Mouse (Mus musculus) thymus, postnatal 25 days (tissue): ENCODE data around the gene Pygm.

ENCODE experiments used
- DNase-seq: peaks from one replicate; pipeline ENCODE4 v3.0.0; 2022

Gene Pygm

DNA sequence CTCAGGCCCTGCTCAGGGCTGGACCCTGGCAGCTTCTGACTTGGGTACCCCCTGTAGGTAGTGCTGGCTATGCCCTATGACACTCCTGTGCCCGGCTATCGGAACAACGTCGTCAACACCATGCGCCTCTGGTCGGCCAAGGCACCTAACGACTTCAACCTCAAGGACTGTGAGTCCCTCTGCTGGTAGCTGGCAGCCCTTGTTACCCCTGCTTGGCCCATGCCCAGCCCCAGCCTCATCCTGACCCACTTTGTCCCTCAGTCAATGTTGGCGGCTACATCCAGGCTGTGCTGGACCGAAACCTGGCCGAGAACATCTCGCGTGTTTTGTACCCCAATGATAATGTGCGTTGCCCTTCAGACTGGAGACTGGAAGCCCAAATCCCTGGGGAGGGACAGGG, 3.8 kb downstream of the Pygm start:
- DNase-seq = no peak

DNA sequence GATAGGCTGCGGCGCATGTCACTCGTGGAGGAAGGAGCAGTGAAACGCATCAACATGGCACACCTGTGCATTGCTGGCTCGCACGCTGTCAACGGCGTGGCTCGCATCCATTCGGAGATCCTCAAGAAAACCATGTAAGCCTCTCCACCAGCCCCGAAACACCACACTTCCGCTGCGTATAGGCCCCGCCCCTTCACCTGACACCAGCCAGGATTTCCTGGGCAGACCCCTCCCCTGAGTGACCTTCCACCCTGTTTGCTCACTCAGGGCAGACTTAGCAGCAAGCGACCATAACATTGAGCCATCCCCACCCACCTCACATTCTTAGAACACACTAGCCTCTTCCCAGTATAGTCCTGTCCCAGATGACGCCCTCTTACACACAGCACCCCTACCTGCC, 5.6 kb downstream of the Pygm start:
- peak; percentile 77 for DNase-seq

DNA sequence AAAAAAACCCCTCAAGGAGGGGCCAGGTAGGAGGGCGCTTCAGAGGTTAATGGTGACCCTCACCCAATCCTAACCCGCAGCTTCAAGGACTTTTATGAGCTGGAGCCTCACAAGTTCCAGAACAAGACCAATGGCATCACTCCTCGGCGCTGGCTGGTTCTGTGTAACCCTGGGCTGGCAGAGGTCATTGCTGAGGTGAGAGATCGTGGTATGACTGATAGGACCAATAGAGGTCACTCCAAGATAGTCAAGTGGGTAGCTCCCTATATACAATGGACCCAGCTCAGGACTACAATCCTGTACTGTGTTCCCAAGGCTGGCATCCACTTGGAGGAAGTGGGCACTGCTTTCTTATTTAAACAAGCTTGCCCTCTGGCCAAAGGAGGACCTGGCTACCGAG, 6.1 kb downstream of the Pygm start:
- no peak for DNase-seq

DNA sequence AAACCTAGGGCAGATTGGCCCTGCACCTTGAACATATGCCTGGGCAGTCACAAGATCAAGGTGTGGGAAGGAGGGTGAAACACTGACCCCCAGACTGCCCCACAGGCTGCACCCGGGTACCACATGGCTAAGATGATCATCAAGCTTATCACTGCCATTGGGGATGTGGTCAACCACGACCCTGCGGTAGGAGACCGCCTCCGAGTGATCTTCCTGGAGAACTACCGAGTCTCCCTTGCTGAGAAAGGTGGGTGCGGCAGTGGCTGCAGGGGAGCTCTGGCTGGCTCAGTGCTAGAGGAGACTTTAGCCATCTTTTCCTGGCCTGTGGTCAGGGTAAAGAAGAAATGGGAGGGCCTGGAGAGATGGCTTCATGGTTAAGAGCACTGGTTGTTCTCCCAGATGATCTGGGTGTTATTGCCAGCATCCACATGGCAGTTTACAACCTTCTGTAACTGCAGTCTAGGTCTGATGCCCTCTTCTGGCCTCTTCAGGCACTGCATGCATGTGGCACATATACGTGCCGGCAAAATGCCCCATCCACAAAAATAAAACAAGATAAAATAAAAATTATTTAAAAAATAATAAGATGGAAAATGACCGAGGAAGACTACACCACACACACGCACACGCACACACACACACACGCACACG, 8.7 kb downstream of the Pygm start:
- DNase-seq = peak; percentile 42

DNA sequence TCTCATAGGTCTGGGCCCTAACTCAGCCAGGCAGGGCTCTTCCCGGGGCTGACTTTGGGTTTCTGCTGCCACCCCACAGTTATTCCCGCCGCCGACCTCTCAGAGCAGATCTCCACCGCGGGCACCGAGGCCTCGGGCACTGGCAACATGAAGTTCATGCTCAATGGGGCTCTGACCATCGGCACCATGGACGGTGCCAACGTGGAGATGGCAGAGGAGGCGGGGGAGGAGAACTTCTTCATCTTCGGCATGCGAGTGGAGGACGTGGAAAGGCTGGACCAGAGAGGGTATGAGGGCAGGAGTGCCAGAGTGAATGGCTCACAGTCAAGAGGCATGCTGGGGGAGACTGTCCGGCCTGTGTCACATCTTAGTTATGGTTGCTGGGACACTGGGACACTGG, 9.4 kb downstream of the Pygm start:
- no peak for DNase-seq

DNA sequence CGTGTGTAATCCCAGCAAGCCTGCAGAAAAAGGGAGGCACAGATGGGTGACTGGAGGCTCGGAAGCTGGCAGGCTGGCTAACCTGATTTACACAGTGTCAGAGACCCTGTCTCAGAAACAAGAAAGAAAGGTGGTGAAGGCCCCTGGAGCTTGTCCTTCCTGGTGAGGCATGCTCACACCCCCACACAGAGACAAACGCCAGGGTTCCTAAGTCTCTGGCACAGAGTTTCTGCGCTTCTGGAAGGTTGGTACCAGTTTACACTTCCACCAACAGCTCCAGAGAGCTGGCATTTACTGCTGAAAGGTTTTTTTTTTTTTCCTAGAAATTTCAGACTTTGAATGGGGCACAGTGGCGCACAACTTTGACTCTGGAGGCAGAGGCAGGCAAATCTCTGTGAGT, 12.0 kb downstream of the Pygm start:
- no peak for DNase-seq

DNA sequence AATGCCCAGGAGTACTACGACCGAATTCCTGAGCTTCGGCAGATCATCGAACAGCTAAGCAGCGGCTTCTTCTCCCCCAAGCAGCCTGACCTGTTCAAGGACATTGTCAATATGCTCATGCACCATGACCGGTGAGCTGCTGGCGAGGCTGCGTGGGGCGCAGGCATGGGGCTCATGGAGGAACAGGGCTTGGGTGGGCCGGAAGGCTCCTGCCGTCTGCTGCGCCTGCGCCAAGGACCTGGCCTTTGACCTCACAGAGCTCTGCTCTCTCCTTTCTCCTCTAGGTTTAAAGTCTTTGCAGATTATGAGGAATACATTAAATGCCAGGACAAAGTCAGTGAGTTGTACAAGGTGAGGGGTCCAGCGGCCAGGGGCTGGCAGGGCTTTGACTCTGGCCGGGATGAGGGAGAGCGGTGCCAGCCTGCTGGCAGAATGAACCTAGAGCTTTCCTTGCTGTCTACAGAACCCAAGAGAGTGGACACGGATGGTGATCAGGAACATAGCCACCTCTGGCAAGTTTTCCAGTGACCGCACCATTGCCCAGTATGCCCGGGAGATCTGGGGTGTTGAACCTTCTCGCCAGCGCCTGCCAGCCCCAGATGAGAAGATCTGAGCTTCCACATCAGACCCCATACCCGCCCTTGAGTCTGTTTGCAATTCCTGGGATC, 13.5 kb downstream of the Pygm start:
- DNase-seq = peak; percentile 26

DNA sequence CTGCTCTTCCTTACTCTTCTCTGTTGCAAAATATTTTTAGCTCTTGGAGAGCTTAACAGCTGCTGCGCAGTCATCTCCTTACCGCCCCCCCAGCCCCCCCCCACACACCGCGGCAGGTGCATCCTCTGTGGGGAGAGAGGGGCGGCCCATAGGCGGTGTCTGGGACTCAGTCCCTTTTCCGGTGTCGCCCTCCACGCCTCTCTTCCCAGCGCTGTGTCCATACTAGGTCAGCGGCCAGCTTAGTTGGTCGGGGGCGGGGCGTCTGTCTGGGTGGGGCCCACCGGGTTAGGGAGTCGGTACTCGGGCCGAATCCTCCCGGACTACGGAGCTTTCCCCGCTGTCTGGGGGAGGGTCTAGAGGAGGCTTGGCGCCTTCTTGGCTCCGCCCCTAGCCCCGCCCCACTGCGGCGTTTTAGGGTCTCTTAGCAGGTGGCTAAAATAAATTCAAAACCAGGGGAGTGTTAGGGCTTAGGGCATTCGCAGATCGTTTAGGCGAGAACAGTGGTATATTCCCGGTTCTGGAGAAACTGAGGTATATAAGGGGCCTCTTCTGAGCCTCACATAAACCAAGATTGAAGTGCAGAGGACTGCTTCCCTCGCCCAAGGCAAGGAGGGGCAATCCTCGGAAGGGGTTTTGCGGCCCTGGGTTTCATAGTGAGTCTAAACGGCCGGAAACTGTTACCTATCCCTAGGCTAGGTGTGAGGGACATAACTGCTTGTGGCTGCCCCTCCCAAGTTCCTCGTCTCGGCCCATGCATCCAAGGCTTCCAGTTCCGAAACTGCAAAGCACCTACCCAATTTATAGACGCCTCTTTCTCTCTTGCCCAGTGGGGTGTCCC, 14.5 kb downstream of the Pygm start:
- peak; percentile 95 for DNase-seq

DNA sequence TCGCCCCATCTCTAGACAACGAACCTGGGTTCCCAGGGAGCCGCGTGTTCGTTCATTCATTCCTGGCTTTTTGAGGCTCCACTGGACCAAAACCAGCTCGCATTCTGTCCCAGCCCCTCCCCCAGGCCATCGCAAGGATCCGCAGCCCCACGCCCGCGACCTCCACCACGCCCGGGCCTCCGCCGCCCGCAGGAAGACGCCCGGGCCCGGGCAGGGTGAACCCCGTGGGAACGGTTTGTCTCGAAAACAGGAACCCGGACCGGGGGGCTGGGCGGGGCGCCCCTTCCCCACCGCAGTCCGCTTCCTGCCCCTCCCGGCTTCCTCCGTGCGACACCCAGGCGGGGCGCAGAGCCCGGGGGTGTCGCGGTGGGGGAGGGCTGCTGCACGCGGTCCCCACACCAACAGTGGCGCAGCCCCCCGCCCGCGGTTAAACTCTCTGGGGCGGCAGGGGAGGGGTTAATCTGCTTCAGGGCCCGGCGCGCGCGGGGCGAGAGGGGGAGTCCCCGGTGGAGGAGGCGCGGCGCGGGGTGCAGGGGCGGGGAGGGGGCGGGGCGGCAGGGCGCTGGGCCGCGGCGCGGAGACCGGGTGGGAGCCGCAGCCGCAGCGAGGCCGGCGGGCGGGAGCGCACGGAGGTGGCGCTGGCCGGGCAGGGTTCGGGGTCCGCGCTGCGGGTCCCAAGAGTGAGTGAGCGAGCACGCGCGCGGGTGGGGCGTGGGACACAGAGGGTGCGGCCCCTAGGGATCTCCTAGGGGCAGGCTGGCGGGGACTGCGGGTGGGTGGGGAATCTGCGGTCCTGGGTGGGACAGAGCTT, 15.3 kb downstream of the Pygm start, which contains the start of gene Rasgrp2:
Gene Rasgrp2, plus strand, starts transcription at position 56 of the 811 bp plus-strand sequence.
- DNase-seq = peak; percentile 97

DNA sequence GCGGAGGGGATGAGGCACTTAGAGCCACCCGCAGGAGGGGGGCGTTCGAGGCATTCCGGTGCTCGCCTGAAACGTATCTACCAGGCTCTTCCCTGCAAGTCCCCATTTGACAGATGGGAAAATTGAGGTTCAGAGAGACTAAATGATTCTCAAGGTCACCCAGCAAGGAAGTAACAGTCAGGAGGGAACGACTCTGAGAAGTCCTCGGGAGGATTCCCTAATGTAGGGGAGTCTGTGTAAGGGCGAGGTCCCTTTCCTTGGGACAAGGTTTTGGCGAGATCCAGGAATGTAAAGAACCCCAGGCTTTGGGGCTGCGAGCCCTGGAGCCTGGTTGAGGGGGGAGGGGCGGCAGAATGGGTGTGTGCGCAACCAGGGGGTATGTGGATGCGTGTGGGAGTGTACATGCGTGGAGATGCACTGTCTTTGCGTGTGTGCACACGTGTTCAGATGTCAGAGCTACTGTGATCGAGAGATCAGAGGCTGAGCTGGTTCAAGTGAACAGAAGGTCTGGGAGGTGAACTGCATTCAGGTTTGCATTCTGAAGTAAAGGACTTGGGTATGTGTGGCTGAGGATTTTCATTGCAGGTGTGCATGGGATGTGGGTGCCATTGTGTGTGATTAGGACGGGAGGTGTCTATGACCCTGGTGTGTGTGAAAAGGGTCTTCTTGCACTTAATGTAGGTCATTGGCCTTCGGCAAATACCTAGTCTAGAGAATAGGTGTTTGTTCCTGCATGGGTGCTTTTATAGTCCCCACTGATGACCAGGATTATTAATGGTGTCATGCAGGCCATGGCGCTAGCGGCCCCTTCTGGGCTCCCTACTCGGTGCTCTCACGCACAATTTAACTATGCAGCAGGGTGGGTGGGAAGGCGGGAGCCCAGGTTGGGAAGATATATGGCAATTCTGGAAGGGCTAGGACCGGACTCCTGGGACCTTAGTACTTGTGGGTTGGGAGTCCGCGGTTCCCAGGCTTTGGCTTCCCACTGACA, 16.2 kb downstream of the Pygm start:
- DNase-seq = peak; percentile 69

DNA sequence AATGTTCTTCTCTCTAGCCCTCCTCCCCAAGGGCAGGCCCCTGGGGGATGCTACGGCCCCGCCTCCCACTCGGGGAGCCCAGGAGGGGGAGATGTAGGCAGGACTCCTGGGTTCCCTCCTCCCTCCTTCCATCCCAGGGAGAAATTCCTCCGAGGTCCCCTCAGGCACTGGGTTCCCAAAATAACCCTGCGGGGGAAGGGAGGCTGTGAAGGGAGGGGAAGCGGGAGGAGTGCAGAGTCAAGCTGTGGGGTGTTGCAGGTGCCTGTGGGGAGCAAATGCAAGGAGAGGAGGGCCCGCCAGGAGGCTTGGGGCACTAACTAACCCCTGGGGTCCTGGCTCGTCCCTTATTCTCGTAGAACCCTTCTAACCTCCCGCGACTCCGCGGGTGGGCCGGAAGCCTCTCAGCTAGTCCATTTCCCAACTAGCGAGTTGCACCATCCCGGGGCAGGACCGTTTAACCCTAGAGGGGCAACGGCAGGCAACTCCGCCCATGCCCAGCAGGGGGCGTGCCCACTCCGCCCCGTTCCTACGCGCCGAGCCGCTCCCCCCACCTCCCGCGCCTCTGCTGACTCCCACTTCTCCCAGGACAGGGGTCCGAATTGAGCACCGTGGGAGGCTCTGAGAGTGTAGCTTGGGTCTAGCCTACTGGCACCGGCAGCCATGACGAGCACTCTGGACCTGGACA, 17.1 kb downstream of the Pygm start:
- peak; percentile 92 for DNase-seq

DNA sequence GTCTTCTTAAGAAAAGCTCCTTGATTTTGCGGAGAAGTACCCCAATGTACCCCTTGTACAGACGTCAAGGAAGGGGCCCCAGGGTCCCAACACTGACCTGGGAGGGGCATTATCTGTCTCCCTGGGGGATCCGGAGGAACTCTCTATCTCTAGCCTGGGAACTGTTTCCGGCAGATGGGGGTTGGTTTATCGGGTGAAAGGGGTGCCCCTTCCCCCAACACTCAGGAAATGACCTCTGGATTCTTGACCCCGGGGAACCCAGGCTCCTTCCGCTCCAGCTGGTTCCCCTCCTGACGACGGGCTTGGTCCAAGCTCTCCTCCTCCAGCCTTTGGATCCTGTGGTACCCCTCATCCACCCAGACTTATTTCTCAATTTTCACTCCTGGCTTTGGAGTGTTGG, 17.8 kb downstream of the Pygm start:
- no peak for DNase-seq

DNA sequence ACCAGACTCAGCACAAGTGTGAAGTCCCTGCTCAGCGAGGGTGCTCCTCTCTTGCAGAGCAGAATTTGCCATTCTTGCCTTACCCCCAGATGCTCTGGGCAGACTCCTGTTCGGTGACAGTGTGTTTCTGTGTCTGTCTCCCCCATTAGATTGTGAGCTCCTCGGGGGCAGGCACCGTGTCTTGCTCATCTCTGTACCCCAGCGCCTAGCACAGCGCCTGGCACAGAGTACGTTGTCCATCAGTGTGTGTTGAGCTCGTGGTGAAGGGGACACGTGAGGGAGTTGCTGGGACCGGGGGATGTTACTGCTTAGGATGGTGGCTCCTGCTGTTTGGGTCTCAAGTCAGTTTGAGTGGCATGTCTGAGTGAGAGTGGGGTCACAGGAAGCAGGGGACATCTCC, 19.7 kb downstream of the Pygm start:
- no peak for DNase-seq

DNA sequence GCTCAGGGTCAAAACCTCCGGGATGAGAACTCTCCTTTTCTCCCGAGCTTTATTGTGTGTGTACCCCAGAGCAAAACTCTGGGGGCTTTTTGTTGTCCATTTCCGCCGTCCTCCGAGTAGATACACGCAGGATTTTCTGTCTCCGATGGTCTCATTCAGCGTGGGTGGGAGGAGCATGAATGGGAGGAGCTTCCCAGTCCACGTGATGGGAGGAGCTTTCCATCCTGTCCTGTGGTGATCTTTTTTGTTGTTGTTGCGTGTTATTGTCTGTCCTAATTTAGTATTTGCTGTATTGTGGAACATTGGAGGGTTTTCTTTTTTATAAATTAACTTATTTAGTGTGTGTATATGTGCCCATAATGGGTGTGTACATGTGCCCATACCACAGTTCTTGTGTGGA, 21.2 kb downstream of the Pygm start:
- no peak for DNase-seq

DNA sequence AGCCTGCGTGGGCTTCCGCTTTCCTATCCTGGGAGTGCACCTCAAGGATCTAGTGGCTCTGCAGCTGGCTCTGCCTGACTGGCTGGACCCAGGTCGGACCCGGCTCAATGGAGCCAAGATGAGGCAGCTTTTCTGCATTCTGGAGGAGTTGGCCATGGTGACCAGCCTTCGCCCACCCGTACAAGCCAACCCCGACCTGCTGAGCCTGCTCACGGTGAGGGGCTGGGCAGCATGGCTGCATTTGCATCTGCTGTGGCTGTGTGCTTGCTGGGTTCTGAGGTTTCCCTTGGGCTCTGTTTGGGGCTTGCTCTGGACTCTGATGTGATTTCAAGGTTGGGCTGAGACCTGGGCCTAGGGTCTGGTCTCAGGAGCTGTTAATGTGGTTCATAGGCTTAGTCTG, 22.9 kb downstream of the Pygm start:
- DNase-seq = no peak

DNA sequence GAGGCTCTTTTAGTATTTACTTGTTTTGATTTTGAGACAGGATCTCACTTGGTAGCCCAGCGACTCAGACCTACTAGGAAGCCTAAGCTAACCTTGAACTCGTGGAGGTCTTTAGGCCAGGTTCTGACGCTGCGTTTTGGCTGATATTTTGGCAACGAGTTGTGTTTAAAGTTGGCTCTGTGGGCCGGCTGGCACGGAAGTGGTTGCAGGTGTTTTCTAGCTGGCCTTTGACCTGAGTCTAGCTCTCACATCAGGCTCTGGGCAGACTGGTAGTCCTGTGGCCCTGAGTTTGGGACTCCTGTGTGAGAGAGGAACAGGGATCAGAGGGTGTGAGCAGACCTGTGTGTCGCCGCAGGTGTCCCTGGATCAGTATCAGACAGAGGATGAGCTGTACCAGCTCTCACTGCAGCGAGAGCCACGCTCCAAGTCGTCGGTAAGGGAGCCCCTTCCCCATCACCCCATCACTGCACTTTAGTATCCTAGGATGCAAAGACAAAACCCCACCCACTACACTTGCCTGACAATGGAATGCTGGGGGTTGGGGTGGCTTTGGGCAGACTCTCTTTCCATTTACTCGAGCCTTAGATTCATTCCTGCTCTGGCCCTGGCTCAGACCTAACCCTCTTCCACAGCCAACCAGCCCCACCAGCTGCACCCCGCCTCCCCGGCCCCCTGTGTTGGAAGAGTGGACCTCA, 23.8 kb downstream of the Pygm start:
- DNase-seq = no peak

DNA sequence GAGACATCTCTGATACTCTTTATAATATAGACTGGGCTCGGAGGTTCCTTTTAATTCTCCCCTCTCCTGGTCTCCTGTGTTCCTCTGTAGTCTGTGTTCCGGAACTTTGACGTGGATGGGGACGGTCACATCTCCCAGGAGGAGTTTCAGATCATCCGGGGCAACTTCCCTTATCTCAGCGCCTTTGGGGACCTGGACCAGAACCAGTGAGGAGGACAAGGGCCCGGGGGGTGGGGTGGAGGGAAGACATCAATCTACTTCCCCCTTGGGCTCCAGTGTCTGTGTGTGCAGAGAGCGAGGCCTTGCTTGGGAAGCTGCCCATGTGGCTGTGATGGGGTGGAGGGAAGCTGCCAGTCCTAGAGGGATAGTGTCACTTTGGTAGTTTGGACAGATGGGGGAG, 24.6 kb downstream of the Pygm start:
- DNase-seq = no peak

DNA sequence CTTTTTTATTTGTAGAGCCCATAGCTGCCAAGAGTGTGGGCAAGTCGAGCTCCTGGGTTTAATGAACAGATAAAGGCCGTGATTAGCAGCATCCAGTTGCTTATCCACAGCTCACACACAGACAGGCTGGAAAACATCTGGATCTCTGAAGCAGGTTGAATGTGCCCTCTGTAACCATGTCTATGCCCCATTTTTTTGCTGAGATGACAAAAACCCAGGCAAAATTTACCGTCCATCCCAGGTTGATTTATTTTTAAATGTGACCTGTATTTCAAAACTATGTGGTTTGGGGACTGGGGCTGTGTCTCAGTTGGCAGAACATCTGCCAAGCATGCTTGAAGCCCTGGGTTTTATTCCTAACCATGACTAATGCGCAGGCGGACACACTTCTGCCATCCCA, 25.0 kb downstream of the Pygm start:
- no peak for DNase-seq

DNA sequence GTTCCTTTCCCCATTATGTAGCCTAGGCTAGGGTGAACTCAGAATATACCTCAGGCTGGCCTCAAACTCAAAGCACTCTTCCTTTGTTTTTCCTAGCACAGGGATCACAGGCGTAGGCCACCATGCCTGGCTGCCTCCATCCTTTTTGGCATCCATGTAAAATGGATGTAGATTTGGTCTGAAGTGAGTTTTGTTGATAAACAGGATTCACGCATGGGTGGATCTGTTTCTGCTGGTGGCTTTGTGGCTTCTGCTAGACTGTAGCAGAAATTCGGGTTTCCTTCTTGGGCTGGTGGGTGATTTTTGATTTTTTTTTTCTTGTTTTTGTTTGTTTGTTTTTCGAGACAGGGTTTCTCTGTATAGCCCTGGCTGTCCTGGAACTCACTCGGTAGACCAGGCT, 25.7 kb downstream of the Pygm start:
- DNase-seq = no peak

DNA sequence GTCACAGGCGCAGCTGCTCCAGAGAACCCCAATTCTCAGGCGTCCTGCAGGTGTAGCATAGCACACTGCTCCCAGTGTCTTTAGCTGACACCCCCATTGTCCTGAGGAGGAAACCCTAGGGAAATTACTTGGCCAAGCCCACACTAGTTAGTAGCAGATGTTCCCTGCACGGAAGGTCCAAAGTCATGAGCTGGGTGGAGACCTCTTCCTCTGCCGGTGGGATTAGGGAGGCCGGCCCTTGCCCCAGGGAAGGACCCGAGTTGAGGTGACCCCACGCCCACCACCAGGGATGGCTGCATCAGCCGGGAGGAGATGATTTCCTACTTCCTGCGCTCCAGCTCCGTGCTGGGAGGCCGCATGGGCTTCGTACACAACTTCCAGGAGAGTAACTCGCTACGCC, 28.6 kb downstream of the Pygm start:
- no peak for DNase-seq

DNA sequence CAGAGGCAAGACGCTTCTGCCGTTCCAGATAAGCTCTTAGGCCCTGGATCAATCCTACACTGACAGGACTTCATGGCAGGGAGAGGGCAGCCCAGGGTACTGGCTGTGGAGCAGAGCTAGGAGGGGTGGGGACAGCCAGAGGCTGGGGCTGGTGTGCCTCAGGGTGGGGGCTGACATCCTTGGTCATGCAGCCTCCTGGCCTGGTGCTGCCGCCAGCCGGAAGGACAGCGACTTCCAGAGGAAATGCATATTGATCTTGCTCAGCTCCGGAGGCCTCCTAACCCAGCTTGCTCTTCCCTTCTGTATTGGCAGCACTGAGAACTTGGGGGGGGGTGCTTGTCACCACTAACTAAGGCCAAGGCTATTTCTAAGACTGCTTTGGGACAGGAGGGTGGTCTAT, 31.3 kb downstream of the Pygm start:
- no peak for DNase-seq
